Mouse (Mus musculus): ENCODE data around the gene Cd302.

The Cd302 gene

GRCm38 (mm10) chr2:60284467-60284821, at the start of gene Cd302:
Cd302 (minus strand) TSS chr2:60284488.
- no peak for DNase-seq (ENCODE audit: low read depth, low spot score)

- DNase-seq (ENCODE audit: low read depth, low spot score): no peak
These were observed 44.4 kb upstream of the Cd302 start for GRCm38 (mm10) chr2:60328641-60329040.

- no peak for DNase-seq (ENCODE audit: low read depth, low spot score)
These were observed 43.3 kb upstream of the Cd302 start for GRCm38 (mm10) chr2:60327581-60327980.

- no peak for DNase-seq (ENCODE audit: low read depth, low spot score)
These were observed 42.7 kb upstream of the Cd302 start for GRCm38 (mm10) chr2:60326948-60327347.

GRCm38 (mm10) chr2:60323411-60323810, 39.1 kb upstream of the Cd302 start:
- no peak for DNase-seq (ENCODE audit: low read depth, low spot score)

- no peak for DNase-seq (ENCODE audit: low read depth, low spot score)
These were observed 37.9 kb upstream of the Cd302 start for GRCm38 (mm10) chr2:60322031-60322726.

- DNase-seq (ENCODE audit: low read depth, low spot score): no peak
These were observed 19.5 kb upstream of the Cd302 start for GRCm38 (mm10) chr2:60303796-60304195.

- DNase-seq (ENCODE audit: low read depth, low spot score): no peak
These were observed 15.0 kb upstream of the Cd302 start for GRCm38 (mm10) chr2:60299323-60299722.

- DNase-seq (ENCODE audit: low read depth, low spot score): no peak
These were observed 14.0 kb upstream of the Cd302 start for GRCm38 (mm10) chr2:60298266-60298665.

- DNase-seq (ENCODE audit: low read depth, low spot score): no peak
These were observed 7.1 kb upstream of the Cd302 start for GRCm38 (mm10) chr2:60291381-60291780.

GRCm38 (mm10) chr2:60289451-60289850, 5.2 kb upstream of the Cd302 start:
- no peak for DNase-seq (ENCODE audit: low read depth, low spot score)

- peak; percentile 25 for DNase-seq (ENCODE audit: low read depth, low spot score)
These were observed 4.3 kb upstream of the Cd302 start for GRCm38 (mm10) chr2:60288606-60289005.

- DNase-seq (ENCODE audit: low read depth, low spot score): no peak
These were observed 874 bp upstream of the Cd302 start for GRCm38 (mm10) chr2:60285107-60285617.

- DNase-seq (ENCODE audit: low read depth, low spot score): peak; percentile 30
These were observed 379 bp downstream of the Cd302 start for GRCm38 (mm10) chr2:60283751-60284466.

GRCm38 (mm10) chr2:60283208-60283750, 1.0 kb downstream of the Cd302 start:
- DNase-seq (ENCODE audit: low read depth, low spot score): no peak

- no peak for DNase-seq (ENCODE audit: low read depth, low spot score)
These were observed 1.7 kb downstream of the Cd302 start for GRCm38 (mm10) chr2:60282625-60283024.

GRCm38 (mm10) chr2:60278627-60279026, 5.7 kb downstream of the Cd302 start:
- no peak for DNase-seq (ENCODE audit: low read depth, low spot score)

GRCm38 (mm10) chr2:60269856-60270479, 14.3 kb downstream of the Cd302 start:
- DNase-seq (ENCODE audit: low read depth, low spot score): no peak

- no peak for DNase-seq (ENCODE audit: low read depth, low spot score)
These were observed 16.7 kb downstream of the Cd302 start for GRCm38 (mm10) chr2:60267567-60267966.

GRCm38 (mm10) chr2:60260621-60261350, 23.5 kb downstream of the Cd302 start:
- no peak for DNase-seq (ENCODE audit: low read depth, low spot score)

- DNase-seq (ENCODE audit: low read depth, low spot score): no peak
These were observed 25.1 kb downstream of the Cd302 start for GRCm38 (mm10) chr2:60259186-60259585.

- no peak for DNase-seq (ENCODE audit: low read depth, low spot score)
These were observed 27.5 kb downstream of the Cd302 start for GRCm38 (mm10) chr2:60256751-60257150.
